Mouse (Mus musculus): ENCODE data around the gene Zfp276. TPM values are rescaled to one million over a fixed set of nuclear protein-coding genes. Genes with fewer than 3 reads are reported as not detected.
"Not testable (repeated sequence)": the region's sequence is repeated elsewhere in the genome, so short reads cannot be mapped to it uniquely, and the experiment has no call there.

The Zfp276 gene
- polyA plus RNA-seq (2015; fragmentation: Nextera tagmentation; extraction: Ambion mirVana): 25.4 and 28.4 TPM in 2 replicates

- Histone ChIP-seq H3K4me1 (peaks cover 35% of the 10 kb centered on the region), H3K4me2 (peak within 1 kb of the TSS; percentile 92), H3K4me3 (peak within 1 kb of the TSS; percentile 94), H3K27ac (peak within 1 kb of the TSS; percentile 90), H3K9ac (peak within 1 kb of the TSS; percentile 98), H3K9me3 (no peaks in the 10 kb centered on the region), H3K36me3 (peaks cover 64% of the 10 kb centered on the region), H3K27me3 (no peaks in the 10 kb centered on the region)
- WGBS: under 1% methylated on average over 75 of the region's 99 CpGs
- ATAC-seq (ENCODE audit: insufficient number of reproducible peaks, low FRiP score, low TSS enrichment, low read depth): peak; percentile 91
Observed at GRCm38 (mm10) chr8:123254099-123254885, at the start of gene Zfp276, which contains the start of gene Vps9d1. Gene Zfp276 (plus strand): TSS chr8:123254195. Gene Vps9d1 (minus strand): TSS chr8:123254348.

DNA sequence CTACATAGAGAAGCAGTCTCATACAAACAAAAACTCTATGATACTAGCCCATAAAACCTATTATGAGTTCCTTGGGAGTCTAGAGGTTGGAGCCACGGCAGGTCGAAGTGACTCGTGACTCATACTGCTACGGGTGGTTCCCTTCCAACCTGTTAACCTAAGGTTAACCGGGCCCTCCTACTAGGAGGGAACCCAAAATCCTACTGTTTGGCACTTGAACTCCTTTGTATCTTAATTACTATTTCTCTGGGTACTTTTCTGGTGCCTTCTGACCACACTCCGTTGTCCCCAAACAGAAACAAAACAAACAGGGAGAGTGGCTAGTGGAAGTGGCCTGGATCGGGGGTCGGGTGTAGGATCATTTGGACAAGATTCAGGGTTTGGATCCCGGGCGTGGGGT lies 42.1 kb upstream of the Zfp276 start:
- Histone ChIP-seq H3K9ac (peak overlapping the region; percentile 97), H3K27ac (0 out of 2 replicates have a peak overlapping the region, but pooled peaks have one; percentile 51), H3K4me3 (peak overlapping the region; percentile 98), H3K9me3 (no peaks in the 10 kb centered on the region), H3K4me1 (peaks cover 24% of the 10 kb centered on the region), H3K27me3 (no peaks in the 10 kb centered on the region), H3K36me3 (peaks cover 37% of the 10 kb centered on the region), H3K4me2 (peak overlapping the region; percentile 86)
- no peak for ATAC-seq (ENCODE audit: insufficient number of reproducible peaks, low FRiP score, low TSS enrichment, low read depth)
- WGBS: 39% methylated on average over 10 of the region's 10 CpGs

DNA sequence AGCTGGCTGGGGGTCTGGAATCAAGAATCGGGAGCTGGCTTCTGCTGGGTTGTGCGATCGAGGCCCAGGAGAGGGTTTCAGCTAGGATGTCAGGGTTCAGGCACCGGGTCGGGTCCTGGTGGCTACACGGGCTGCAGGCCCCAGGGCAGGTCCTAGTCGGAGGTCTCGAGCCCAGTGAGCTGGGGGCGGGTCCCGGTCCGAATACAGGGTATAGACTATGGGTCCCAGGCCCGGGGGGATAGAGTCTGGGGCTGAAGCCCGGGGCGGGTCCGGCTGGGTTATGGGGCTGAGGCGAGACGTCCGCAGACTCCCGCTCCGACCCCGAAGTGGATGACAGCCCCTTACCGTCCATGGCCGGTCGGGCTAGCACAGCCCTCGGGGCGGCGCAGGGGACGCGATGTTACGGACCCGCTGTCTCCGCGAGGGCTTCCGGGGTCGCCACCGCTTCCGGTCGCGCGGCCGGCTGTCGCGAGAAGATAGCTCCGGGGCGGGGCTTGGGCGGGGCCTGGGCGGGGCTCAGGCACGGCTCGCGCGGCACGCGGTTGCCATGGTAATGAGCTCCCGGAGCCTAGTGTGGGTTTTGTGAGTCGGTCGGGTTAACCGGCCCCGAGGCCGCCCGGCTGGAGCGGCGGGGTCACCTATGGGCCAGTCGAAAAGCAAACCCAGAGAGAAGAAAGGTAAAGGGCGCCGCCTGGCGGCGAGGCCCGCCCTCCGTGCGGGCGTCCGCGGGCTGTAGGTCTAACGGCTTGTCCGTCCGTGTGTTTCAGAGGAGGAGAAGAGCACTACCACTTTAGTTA lies 41.5 kb upstream of the Zfp276 start, which contains the start of the genes Chmp1a and Spata33:
Gene Chmp1a (minus strand): TSS at position 443 of the 797 bp plus-strand sequence.
Gene Spata33 (plus strand): TSS at position 512 of the 797 bp plus-strand sequence.
- Histone ChIP-seq H3K36me3 (peaks cover 31% of the 10 kb centered on the region), H3K9ac (peak within 1 kb of the TSS; percentile 97), H3K9me3 (no peaks in the 10 kb centered on the region), H3K4me3 (peak within 1 kb of the TSS; percentile 98), H3K4me2 (peak within 1 kb of the TSS; percentile 86), H3K4me1 (peaks cover 24% of the 10 kb centered on the region), H3K27me3 (no peaks in the 10 kb centered on the region), H3K27ac (peak within 1 kb of the TSS; percentile 51)
- 2% methylated on average over 63 of the region's 76 CpGs for WGBS
- ATAC-seq (ENCODE audit: insufficient number of reproducible peaks, low FRiP score, low TSS enrichment, low read depth): peak; percentile 89

DNA sequence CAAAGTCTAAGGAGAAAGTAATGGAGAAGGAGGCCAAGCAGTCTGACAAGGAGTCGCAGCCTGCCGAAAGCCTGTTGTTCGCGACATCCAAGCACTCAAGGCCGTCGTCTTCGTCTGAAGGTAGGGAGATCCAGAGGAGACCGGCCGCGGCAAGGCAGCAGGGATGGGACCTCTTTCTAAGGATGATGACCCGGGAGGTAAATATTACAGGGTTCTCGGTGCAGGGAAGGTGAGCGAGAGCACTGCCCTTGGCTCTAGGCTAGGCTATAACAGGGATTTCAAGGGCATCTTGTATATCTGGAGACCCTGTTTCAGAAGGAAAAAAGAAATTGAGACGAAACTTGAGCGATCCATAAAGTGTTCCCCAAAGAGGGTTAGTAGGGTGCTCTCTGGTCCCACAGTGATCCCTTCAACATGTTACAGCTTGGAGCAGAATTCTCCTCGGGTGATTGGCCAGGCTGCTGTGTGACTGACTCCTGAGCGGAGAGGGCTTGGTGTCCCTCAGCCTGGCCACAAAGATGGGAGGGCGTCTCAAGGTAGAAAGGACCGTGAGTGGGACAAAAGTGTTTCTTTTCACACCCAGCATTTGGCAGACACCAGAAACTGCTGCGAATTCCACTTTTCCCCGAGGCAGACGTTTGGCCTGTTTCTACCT lies 40.8 kb upstream of the Zfp276 start:
- H3K9ac ChIP-seq: peak overlapping the region; percentile 97
- H3K9me3 ChIP-seq: no peaks in the 10 kb centered on the region
- peaks cover 23% of the 10 kb centered on the region for H3K36me3 ChIP-seq
- H3K27ac ChIP-seq: peak overlapping the region; percentile 43; the same call in 1 of the 2 replicates
- no peak for ATAC-seq (ENCODE audit: insufficient number of reproducible peaks, low FRiP score, low TSS enrichment, low read depth)
- 13% methylated on average over 22 of the region's 22 CpGs for WGBS
- peaks cover 24% of the 10 kb centered on the region for H3K4me1 ChIP-seq
- no peaks in the 10 kb centered on the region for H3K27me3 ChIP-seq
- H3K4me2 ChIP-seq: peak overlapping the region; percentile 86
- peak overlapping the region; percentile 98 for H3K4me3 ChIP-seq

GRCm38 (mm10) chr8:123215430-123215829 lies 38.6 kb upstream of the Zfp276 start:
- Histone ChIP-seq H3K27me3 (no peaks in the 10 kb centered on the region), H3K4me2 (no peak overlapping the region), H3K9me3 (no peaks in the 10 kb centered on the region), H3K4me3 (no peak overlapping the region), H3K4me1 (peaks cover 24% of the 10 kb centered on the region), H3K36me3 (0 out of 2 replicates have a peak, but pooled peaks cover 1% of the 10 kb centered on the region), H3K27ac (no peak overlapping the region), H3K9ac (no peak overlapping the region)
- 80% methylated on average over 3 of the region's 3 CpGs for WGBS
- no peak for ATAC-seq (ENCODE audit: insufficient number of reproducible peaks, low FRiP score, low TSS enrichment, low read depth)

GRCm38 (mm10) chr8:123220917-123221316 lies 33.1 kb upstream of the Zfp276 start:
- Histone ChIP-seq H3K27me3 (no peaks in the 10 kb centered on the region), H3K4me2 (no peak overlapping the region), H3K36me3 (no peaks in the 10 kb centered on the region), H3K4me1 (peaks cover 14% of the 10 kb centered on the region), H3K4me3 (no peak overlapping the region), H3K9ac (no peak overlapping the region), H3K9me3 (no peaks in the 10 kb centered on the region), H3K27ac (no peak overlapping the region)
- 39% methylated on average over 1 of the region's 1 CpGs for WGBS
- ATAC-seq (ENCODE audit: insufficient number of reproducible peaks, low FRiP score, low TSS enrichment, low read depth): no peak

DNA sequence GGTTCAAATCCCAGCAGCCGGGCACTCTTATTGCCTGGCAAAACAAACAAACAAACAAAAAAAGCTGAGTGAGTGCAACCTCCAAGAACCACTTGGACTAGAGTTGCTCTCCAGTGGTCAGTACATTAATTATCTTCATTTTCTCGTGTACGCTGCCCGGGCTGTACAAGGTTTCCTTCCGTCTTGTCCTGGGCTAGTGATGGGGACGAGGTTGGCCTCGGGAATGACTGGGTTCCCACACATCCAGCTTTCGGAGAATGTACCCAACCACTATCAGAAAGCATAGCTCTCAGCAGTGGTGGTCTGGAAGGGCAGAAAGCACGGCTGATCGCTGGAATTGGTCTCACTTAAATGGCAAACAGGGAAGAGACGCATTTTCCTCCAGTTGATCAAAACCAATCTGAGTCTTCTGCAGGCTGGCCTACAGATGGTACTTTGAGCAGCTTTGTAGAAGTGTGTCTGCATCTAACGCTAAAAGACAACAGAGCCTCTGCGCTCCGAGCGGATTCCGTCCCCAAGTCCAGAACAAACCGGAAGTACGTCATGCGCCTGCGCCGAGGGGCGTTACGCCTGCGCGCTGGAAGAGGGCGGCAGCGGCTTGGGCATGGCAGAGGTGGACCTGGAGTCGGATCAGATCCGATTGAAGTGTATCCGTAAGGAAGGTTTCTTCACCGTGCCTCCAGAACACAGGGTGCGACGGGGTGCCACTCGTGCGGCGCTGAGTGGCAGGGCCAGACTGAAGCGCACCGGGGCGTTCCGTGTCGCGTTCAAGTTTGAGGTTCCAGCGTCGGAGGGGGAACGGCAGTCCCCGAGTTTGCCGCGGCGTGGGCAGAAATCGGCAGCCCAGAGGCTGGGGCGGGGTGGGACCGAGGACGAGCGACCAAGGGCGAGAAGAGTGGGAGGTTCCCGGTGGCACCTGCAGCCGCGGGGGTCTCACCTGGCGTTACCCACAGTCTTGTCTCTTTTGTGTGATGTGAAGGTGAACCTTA lies 29.4 kb upstream of the Zfp276 start, which contains the start of gene Cdk10:
Gene Cdk10 (plus strand): TSS at position 565 of the 989 bp plus-strand sequence.
- peak; percentile 67; the same call in 1 of the 2 replicates for ATAC-seq (ENCODE audit: insufficient number of reproducible peaks, low FRiP score, low TSS enrichment, low read depth)
- H3K27me3 ChIP-seq: no peaks in the 10 kb centered on the region
- H3K36me3 ChIP-seq: peaks cover 27% of the 10 kb centered on the region
- WGBS: 3% methylated on average over 59 of the region's 59 CpGs
- H3K4me1 ChIP-seq: peaks cover 15% of the 10 kb centered on the region
- peak within 1 kb of the TSS; percentile 91 for H3K27ac ChIP-seq
- peak within 1 kb of the TSS; percentile 87 for H3K4me2 ChIP-seq
- no peaks in the 10 kb centered on the region for H3K9me3 ChIP-seq
- H3K4me3 ChIP-seq: peak within 1 kb of the TSS; percentile 89
- peak within 1 kb of the TSS; percentile 88 for H3K9ac ChIP-seq

- H3K4me2 ChIP-seq: no peak overlapping the region
- 92% methylated on average over 1 of the region's 1 CpGs for WGBS
- no peak overlapping the region for H3K4me3 ChIP-seq
- H3K27me3 ChIP-seq: peaks cover 11% of the 10 kb centered on the region
- peaks cover 22% of the 10 kb centered on the region for H3K4me1 ChIP-seq
- H3K27ac ChIP-seq: no peak overlapping the region
- H3K36me3 ChIP-seq: peaks cover 34% of the 10 kb centered on the region
- H3K9me3 ChIP-seq: no peaks in the 10 kb centered on the region
- no peak overlapping the region for H3K9ac ChIP-seq
- no peak for ATAC-seq (ENCODE audit: insufficient number of reproducible peaks, low FRiP score, low TSS enrichment, low read depth)
Observed at GRCm38 (mm10) chr8:123228416-123228815, 25.6 kb upstream of the Zfp276 start.

DNA sequence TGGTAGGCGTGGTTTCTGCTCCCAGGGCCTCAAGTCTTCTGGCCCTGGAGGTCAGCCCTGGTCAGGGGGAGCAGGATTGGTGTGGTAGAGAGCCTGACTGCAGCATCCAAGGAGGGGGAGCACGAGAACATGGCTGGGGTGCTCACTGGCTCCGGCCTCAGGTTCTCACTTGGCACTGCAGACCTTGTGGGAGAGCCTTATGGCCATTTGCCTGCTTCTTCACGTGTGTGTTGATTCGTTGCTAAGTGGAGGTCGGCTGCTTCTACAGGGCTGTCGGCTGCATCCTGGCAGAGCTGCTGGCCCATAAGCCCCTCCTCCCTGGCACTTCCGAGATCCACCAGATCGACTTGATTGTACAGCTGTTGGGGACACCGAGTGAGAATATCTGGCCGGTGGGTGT lies 23.7 kb upstream of the Zfp276 start:
- not testable (repeated sequence) for H3K9ac ChIP-seq; H3K4me2 ChIP-seq; H3K27ac ChIP-seq; H3K9me3 ChIP-seq; H3K4me3 ChIP-seq; ATAC-seq (ENCODE audit: insufficient number of reproducible peaks, low FRiP score, low TSS enrichment, low read depth)
- peaks cover 25% of the 10 kb centered on the region for H3K4me1 ChIP-seq
- WGBS: 80% methylated on average over 11 of the region's 11 CpGs
- peaks cover 34% of the 10 kb centered on the region for H3K36me3 ChIP-seq
- peaks cover 28% of the 10 kb centered on the region for H3K27me3 ChIP-seq

DNA sequence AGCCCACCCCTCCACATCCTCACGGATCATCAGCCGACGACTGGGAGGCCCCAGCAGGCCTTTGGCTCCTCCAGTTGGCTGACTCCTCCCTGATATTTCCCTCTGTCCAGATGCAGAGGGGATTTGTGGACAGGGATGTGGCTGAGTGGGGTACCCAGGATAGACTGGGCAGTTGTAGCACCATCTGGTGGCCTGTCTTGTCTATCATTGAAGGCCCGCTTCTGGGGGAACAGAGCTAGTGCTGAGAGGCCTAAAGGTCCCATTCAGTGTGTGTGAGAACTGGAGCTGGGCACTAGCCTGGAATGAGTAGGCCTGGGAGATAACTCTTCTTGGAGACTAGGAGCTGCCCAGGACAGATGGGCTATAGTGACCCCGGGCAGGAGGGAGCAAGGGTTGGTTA lies 22.3 kb upstream of the Zfp276 start:
- Histone ChIP-seq H3K36me3 (peaks cover 34% of the 10 kb centered on the region), H3K4me2 (no peak overlapping the region), H3K9me3 (no peaks in the 10 kb centered on the region), H3K9ac (no peak overlapping the region), H3K4me1 (peaks cover 29% of the 10 kb centered on the region), H3K4me3 (no peak overlapping the region), H3K27me3 (peaks cover 32% of the 10 kb centered on the region), H3K27ac (no peak overlapping the region)
- 61% methylated on average over 5 of the region's 5 CpGs for WGBS
- no peak for ATAC-seq (ENCODE audit: insufficient number of reproducible peaks, low FRiP score, low TSS enrichment, low read depth)

All from limb, embryonic 15.5 days (tissue).